Mouse (Mus musculus) thymus, adult 2 months (tissue): ENCODE measurements around the gene Hspb7. TPM values are rescaled to one million over a fixed set of nuclear protein-coding genes. Genes with fewer than 3 reads are reported as not detected.

ENCODE experiments used
- DNase-seq: peaks from one replicate; pipeline ENCODE4 v3.0.0; 2021
- H3K27ac ChIP-seq: fragments of 200-500 bp; 2 replicates; pipeline ENCODE4 v1.5.1; 2012; ENCODE audit warnings: low read length, control low read depth; ENCODE audit not compliant: control insufficient read depth, insufficient read depth
- H3K27me3 ChIP-seq: fragments of 200-500 bp; 2 replicates; pipeline ENCODE4 v1.6.1; 2012; ENCODE audit warnings: mild to moderate bottlenecking, low read length, moderate library complexity, mixed read lengths; ENCODE audit not compliant: control insufficient read depth, insufficient read depth
- H3K36me3 ChIP-seq: fragments of 200-500 bp; 2 replicates; pipeline ENCODE4 v1.6.1; 2012; ENCODE audit warnings: mild to moderate bottlenecking, low read length, moderate library complexity; ENCODE audit not compliant: control insufficient read depth, insufficient read depth
- H3K4me1 ChIP-seq: fragments of 200-500 bp; replicated peaks from 2 replicates; pipeline ENCODE4 v1.6.1; 2012; ENCODE audit warnings: low read length; ENCODE audit not compliant: control insufficient read depth, insufficient read depth
- H3K4me3 ChIP-seq: fragments of 200-500 bp; 2 replicates; pipeline ENCODE4 v1.5.1; 2012; ENCODE audit warnings: mild to moderate bottlenecking, low read length, control low read depth, moderate library complexity; ENCODE audit not compliant: control insufficient read depth, insufficient read depth
- CTCF ChIP-seq: fragments of 200-500 bp; IDR thresholded peaks from 2 replicates; pipeline ENCODE4 v1.5.1; 2012; ENCODE audit warnings: mild to moderate bottlenecking, control low read depth, low read length, moderate library complexity, borderline replicate concordance; ENCODE audit not compliant: control insufficient read depth, poor library complexity, insufficient read depth; ENCODE audit errors: extremely low read depth
- POLR2A ChIP-seq: fragments of 200-500 bp; IDR thresholded peaks from 2 replicates; pipeline ENCODE4 v1.6.1; 2012; ENCODE audit warnings: mild to moderate bottlenecking, low read length, control low read depth, moderate library complexity; ENCODE audit not compliant: control insufficient read depth, poor library complexity, insufficient read depth; ENCODE audit errors: extremely low read depth
- WGBS: fragments of 180-500 bp; shearing (Covaris S2); methylation state at CpG from one replicate; pipeline ENCODE4 v1.1.7; 2018; 5-methylcytosine and 5-hydroxymethylcytosine counted together
- polyA plus RNA-seq: library from polyadenylated mRNA; depleted of rRNA; stranded (reverse); fragments of >200 nt; gene quantifications from 2 replicates; pipeline ENCODE4 v1.2.3, GENCODE M21; 2012

Gene Hspb7
- polyA plus RNA-seq, 1 experiment = 36.2 TPM

GRCm38 (mm10) chr4:141411430-141411992 is 9.1 kb upstream of the Hspb7 start:
- no peak overlapping the region for H3K4me3 ChIP-seq
- no peak for DNase-seq
- no peak for TF ChIP-seq POLR2A
- TF ChIP-seq CTCF = peak; percentile 43; the same call in 1 of the 2 replicates
- H3K27ac ChIP-seq = no peak overlapping the region
- no peaks in the 10 kb centered on the region for H3K27me3 ChIP-seq
- no peaks in the 10 kb centered on the region for H3K36me3 ChIP-seq
- 38% methylated on average over 22 of the region's 22 CpGs for WGBS
- H3K4me1 ChIP-seq = no peaks in the 10 kb centered on the region

GRCm38 (mm10) chr4:141415924-141416323 is 4.7 kb upstream of the Hspb7 start, which contains the start of gene Clcnkb:
Gene Clcnkb (minus strand): TSS chr4:141416014.
- TF ChIP-seq CTCF = no peak
- TF ChIP-seq POLR2A = no peak
- peaks cover 15% of the 10 kb centered on the region for H3K4me1 ChIP-seq
- H3K27me3 ChIP-seq = no peaks in the 10 kb centered on the region
- no peak within 1 kb of the TSS for H3K27ac ChIP-seq
- H3K36me3 ChIP-seq = no peaks in the 10 kb centered on the region
- 91% methylated on average over 7 of the region's 7 CpGs for WGBS
- no peak for DNase-seq
- no peak within 1 kb of the TSS for H3K4me3 ChIP-seq

- peak; percentile 15 for DNase-seq
- Histone ChIP-seq H3K27ac (no peak overlapping the region), H3K27me3 (no peaks in the 10 kb centered on the region), H3K4me1 (peaks cover 15% of the 10 kb centered on the region), H3K36me3 (no peaks in the 10 kb centered on the region), H3K4me3 (no peak overlapping the region)
- 12% methylated on average over 27 of the region's 27 CpGs for WGBS
- TF ChIP-seq POLR2A (no peak), CTCF (no peak)
Measured at GRCm38 (mm10) chr4:141419398-141420191, 984 bp upstream of the Hspb7 start.

- Histone ChIP-seq H3K4me1 (peaks cover 24% of the 10 kb centered on the region), H3K27ac (no peak overlapping the region), H3K36me3 (no peaks in the 10 kb centered on the region), H3K4me3 (no peak overlapping the region), H3K27me3 (no peaks in the 10 kb centered on the region)
- no peak for DNase-seq
- TF ChIP-seq CTCF = no peak
- TF ChIP-seq POLR2A = no peak
- 89% methylated on average over 9 of the region's 9 CpGs for WGBS
Measured at GRCm38 (mm10) chr4:141420886-141421285, 307 bp downstream of the Hspb7 start.

GRCm38 (mm10) chr4:141421423-141421822 is 844 bp downstream of the Hspb7 start:
- peaks cover 27% of the 10 kb centered on the region for H3K4me1 ChIP-seq
- whole genome bisulfite sequencing = 92% methylated on average over 14 of the region's 14 CpGs
- no peak for DNase-seq
- H3K36me3 ChIP-seq = no peaks in the 10 kb centered on the region
- TF ChIP-seq CTCF (no peak), POLR2A (no peak)
- no peak overlapping the region for H3K27ac ChIP-seq
- no peaks in the 10 kb centered on the region for H3K27me3 ChIP-seq
- no peak overlapping the region for H3K4me3 ChIP-seq

GRCm38 (mm10) chr4:141422841-141423240 is 2.3 kb downstream of the Hspb7 start:
- H3K36me3 ChIP-seq = no peaks in the 10 kb centered on the region
- peaks cover 27% of the 10 kb centered on the region for H3K4me1 ChIP-seq
- no peak for DNase-seq
- 92% methylated on average over 5 of the region's 5 CpGs for WGBS
- TF ChIP-seq CTCF (no peak), POLR2A (no peak)
- H3K27me3 ChIP-seq = no peaks in the 10 kb centered on the region
- no peak overlapping the region for H3K4me3 ChIP-seq
- no peak overlapping the region for H3K27ac ChIP-seq
